Mouse (Mus musculus) NIH3T3 (cell line): ENCODE data around the gene Frrs1l.

ENCODE experiments used
- DNase-seq: peaks from one replicate; pipeline ENCODE4 v3.0.0-alpha.2; 2012; ENCODE audit warnings: low read depth

Gene Frrs1l

DNA sequence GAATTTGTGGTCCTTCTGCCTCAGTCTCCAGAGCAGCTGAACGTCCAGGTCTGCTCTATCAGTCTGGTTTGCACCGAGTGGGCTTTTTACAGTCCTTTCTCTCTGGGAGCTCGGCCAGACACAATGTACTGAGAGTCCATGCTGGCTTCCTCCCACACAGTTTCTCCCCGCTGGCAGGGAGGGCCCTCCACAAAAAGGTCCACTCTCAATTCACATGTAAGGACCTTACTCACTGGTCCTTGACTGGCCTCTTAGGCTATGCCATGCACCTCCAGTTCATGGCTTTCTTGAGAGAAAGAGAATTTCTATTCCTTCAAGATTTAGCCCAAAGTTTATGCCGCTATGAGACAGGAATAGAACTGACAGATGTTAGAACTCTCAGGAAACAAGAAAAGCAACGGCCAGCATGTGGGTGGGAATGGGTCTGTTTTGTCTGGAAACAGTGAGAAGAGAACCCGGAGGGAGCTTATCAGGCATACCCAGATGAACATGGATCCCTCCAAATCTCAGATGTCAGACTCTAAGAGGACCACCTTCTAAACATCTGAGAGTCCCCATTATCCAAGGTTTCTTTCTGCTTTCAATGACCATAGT, 24.5 kb downstream of the Frrs1l start:
- DNase-seq, result no peak

DNA sequence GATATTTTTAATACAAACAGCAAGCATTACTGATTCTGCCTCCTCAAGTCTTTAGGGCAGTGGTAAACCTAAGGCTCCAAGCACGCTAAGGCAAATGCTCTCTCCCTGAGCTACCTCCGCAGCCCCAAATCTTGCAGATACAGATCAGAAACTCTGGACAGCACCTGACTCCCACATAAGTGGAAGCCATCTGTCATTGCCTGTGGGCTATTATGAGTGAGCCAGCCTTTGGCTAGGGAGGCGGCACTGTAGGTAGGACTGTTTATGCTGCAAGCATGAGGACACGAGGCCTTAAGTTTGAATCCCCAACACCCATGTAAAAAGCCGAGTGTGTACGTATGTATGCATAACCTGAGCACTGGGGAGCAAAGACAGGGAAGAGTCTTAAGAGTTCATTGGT, 26.5 kb downstream of the Frrs1l start:
- DNase-seq, result no peak

DNA sequence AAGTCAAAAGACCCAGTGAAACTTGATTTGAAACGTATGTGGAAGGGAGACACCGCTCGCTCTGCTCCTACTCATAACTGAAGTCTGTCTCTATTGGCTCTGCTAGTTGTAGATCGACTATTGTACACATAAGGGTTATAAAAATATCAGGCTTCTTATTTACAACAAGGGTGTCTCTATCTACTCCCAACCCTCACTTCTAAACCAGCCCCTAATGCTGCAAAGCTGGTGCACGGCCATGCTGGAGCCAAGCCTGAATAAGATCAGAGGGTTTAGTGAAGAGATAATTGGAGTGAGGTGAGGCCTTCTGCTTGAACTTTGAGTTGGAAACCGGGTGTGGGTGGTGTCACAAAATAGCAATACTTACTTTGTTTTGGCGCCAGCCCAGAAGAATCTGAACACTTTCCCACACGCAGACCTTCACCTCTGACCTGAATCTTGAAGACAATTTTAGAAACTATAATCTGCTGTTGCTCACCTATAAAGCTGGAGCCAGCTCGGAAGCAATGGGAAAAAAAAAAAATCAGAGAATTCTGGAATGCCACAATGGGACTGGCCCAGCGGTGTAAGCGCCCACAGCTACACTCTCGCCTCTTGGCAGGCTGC, 28.8 kb downstream of the Frrs1l start:
- DNase-seq, result no peak

DNA sequence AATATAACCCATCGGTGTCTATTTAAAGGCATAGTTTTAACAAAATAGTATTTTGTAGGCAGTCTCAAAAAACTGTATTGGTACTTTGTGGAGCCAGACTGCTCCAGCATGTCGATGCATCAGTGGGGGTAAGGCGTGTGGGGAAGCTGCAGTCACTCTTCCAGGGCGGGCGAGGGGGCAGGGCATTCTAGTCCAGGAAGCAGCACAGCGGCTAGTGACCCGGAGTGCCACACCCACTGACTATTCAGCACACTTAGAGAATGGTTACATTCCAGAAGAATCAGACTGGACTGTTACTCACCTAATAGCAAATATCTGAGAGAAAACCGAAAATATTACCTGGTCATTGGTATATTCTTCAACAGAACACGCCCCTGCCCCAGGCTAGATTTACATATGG, 32.7 kb downstream of the Frrs1l start:
- DNase-seq, result no peak

DNA sequence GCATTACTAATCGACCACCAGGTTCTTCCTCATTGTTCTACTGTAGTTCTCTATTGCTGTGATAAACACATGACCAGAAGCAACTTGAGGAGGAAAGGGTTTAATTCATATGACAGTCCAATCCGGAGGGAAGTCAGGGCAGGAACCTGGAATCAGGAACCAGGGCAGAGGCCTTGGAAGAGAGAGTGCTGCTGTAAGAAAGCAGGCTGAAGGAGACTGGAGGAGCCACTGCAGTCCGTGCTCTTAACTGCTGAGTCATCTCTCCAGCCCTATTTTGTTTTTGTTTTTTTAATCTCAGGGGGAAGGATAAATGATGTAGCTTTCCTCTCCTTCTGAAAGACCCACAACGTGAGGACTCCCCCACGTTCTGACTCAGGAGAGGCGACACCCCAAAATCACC, 37.0 kb downstream of the Frrs1l start:
- DNase-seq, result no peak

DNA sequence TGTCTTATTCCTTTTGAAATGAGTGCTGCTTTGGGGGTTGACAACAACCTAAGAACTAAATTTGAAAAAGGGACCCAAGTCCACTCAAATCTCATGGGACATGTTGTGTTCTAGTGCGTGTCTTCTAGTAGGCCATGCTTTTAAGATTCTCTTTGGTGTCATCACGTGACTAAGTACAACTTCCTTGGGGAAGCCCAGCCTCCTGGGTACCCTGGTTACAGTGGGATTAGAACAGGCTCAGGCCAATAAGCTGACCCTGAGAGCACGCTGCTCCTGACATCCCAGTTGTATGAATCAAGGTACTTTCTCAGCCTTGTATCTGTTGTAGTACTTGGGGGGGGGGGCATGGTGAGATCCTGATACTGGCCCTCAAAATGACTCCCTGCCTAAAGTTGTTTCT, 38.5 kb downstream of the Frrs1l start:
- no peak for DNase-seq

DNA sequence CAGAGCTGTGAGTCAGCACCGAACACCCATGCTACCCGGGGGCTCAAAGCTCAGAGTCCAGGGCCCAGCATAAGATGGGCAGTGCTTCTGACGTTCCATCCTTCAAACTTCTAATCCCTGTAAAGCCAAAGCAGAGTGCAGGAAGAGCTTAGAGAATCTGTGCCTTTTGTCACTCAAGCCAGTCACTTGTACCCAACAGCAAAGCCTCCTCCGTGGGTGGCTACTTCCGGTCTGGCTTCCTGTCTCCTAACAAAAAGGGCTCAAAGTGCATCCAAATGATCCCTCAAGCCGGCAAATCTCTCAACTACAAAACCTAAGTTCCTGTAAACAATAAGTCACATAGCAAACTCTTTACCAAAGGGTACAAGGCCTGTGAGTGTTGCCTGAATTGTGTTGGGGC, 40.7 kb downstream of the Frrs1l start:
- DNase-seq, result no peak

DNA sequence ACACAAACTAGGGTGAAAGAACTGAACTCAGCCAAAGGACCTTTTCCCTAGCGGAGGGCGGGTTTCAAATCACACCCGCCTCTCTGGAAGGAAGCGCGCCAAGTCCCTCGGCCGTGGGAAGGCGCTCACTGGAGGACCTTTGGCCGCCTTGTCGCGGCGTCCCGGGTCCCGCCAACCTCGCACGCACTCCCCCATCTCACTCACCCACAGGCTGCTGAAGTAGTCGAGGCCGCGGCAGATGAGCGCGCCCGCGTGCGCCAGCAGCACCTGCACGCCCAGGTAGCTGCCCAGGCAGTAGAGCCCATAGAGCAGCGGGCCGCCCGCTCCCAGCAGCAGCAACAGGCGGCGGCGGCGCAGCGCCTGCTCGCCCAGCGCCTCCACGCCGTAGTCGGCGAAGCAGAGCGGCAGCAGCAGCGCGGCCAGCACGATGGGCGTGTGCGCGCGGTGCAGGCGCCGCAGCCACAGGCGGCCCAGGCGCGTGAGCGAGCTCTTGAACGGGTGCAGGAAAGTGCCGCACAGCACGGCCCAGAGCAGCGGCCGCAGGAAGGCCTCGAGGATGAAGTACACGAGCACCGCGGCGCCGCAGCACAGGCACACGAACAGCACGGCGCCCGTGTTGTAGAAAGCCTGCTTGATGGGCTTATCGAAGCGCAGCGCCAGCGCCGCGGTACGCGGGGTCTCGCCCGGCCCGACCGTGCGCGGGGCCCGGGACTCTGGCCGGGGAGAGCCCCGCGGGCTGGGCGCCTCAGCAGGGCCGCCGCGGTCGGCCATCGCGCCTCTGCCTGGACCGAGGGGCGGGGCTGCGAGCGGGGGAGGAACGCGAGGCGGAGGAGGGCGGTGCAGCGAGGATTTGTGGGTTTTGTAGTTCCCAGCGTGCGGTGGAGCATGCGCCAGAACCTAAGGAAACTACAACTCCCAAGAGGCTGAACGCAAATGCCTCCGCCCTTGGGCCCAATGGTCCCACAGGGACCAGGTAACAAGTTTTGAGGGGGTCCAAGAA, 43.2 kb downstream of the Frrs1l start, which contains the start of gene Tmem245:
Tmem245 (minus strand) TSS at position 797 of the 1,000 bp plus-strand sequence.
- peak; percentile 98 for DNase-seq

DNA sequence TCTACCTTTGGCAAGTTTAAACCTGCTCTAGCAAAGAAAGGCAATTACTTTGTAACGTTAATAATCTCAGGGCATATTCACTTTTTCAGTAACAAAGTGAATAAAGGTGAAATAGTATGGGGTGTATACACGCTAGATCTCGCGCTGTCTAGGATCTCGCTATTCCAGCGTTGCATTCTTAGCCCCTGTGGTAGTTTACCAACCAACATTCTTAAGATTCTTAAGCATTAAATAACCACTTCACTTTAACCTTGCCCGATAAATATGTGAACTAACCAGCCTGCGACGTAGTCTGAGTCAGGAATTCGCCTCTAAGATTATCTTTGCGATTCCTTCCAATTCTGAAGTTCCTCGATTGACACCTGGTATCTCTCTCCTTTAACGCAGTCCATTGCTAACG, 44.0 kb downstream of the Frrs1l start:
- DNase-seq, result peak; percentile 67

DNA sequence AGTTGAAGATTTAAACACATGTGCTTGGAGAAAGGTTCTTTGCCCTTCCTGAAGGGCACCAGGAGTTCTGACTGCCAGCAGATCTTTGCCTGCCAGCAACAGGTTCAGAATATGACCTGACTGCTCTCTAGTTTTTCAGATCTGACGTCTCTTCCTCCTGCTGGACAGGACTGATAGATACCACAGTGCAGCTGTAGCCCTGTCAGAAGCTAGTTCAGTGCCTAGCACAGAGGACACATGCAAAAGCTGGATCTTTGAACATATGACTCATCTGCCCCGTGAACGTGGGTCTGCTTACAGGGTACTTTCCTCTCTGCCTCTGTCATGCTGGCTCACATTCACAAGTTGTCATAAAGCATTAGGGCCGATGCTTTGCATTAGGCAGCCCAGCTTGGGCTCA, 45.9 kb downstream of the Frrs1l start:
- DNase-seq, result peak; percentile 83

DNA sequence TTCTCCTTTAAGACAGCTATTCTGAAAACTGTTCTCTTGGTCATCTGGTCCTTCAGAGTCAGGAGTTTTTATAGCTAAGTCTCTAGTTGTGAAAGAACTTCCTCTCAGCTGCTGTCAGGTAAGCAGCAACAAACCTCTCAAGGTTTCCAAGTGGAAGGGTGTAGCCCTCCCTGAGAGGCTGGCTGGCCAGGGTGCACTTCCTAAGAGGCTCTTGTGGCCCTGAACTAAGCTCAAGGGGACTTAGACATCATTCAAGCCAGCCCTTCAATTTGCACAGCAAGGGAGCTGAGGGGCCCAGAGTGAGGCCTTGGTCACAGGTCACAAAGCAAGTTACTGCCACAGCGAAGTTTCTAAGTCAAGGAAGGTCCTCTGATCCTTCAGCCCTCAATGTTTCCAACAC, 46.9 kb downstream of the Frrs1l start:
- no peak for DNase-seq

DNA sequence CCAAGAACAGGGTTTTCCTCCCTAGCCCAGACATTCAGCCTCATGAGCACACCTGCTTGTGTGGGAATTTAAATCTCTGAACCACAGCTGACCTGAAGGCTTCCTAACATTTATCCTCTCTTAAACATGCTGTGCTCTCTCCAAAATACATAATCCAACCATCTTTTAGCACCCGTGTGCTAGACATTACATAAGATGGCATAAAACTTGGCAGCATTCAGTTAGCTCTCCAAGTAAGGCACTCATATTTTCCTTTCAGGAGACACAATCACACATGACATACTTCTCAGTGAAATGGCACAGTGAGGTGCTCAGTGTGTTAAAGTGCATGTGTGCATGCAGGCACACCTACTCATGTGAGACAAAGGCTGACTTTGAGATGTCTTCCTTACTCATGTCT, 47.6 kb downstream of the Frrs1l start:
- DNase-seq, result no peak

DNA sequence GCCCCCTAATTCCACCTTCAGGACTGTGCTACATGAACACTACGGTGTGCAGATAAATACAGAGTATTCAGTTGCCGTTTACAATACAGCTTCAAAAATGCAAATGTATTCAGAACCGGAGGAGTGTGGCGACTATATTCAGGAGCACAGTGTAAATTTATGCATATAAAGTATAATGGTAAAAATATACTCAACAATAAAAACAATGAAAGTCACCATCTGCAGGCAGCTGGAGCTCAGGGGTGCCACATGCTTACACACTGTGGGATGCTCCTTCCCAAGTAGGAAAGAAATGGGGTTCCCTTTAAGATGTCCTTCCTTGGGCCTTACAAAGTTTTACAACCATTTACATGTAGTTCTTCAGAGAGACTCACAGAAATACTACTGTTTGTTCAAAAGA, 48.7 kb downstream of the Frrs1l start:
- no peak for DNase-seq

DNA sequence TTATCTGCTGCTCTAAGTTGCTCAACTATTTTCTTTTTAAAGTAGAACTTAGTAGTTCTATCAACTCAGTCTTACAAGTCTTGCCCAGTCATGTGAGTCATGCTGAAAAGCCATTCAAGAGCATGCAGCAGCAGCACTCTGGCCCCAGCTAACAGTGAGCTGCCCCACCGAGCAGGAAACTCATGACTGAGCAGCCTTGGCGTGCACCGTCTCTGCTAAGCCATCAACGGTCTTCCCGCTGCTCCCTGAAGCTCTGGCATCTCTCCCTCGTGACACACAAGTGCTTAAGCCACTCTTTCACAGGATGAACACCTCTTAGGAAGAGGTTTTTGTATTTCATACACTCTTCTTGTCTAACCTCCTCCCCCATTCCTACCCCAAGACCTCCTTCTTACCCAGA, 53.1 kb downstream of the Frrs1l start:
- peak; percentile 85 for DNase-seq

DNA sequence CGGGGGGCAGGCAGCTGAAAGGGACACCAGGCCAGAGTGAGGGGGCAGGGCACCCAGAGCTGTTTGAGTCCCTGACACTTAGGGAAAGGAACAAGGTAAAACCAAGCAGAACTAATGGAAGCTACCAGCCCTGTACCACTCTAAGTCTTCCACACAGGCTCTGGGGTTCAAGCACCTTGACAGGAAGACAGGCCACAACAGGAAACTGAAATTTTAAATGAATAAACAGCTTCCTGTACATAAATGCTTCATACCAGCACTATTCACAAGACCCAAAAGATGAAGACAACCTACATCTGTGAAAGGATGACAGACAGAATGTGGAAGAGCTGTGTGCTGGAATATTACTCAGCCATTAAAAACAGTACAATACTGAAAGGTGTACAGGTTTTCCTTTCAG, 54.9 kb downstream of the Frrs1l start:
- DNase-seq, result no peak

DNA sequence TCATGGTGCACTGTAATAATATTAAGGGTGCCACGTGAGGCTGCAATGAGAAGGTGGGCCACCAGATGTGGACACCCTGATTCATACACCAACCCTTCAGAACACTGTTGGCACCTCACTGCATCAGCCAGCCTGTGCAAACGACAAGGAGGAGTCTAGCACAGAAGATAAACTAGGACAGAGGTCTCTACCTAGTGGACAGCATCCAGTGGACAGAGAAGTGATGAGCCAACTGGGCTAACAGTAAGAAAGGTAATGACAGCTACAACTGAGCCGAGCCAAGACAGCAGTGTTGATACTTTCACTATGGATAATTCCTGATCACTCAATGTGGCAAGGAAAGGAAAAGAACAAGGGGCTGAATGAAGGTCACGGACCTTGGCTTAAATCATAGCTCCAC, 57.0 kb downstream of the Frrs1l start:
- DNase-seq, result no peak

DNA sequence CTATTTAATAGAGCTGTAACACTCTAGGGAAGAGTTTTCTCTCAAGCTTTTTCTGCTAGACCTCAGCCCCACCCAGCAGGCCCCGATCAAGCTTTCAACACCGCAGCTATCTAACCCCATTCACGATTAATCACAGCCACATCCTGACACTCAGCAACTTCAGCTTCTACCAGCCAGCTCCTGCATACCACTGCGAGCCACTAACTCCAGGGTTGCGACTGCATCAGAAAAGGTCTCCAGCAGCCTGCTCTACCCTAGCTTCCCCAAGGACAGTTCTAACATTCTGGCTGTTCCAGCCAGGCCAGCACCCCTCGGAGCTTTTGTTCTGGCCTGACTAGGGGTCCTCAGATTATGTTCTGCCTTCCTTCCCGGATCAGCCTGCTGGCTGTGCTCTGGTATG, 58.1 kb downstream of the Frrs1l start:
- DNase-seq, result no peak

DNA sequence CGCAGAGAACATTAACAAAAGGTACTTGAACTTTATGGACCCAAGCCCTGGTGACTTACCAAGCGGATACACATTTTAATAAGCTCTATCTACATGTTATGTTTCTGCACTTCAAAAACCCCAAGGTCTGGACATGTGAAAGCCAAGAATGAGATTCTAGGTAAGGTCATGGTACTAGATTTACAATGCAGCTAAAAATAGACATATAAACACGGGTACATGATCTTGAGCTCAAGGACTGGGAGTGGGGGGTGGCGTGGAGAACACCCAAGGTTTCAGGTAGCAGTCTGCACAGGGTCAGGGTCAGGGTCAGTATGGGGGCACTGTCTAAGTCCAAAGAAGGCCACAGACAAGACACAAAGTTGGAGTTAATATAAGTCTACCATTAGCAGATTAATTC, 59.9 kb downstream of the Frrs1l start:
- DNase-seq, result no peak

DNA sequence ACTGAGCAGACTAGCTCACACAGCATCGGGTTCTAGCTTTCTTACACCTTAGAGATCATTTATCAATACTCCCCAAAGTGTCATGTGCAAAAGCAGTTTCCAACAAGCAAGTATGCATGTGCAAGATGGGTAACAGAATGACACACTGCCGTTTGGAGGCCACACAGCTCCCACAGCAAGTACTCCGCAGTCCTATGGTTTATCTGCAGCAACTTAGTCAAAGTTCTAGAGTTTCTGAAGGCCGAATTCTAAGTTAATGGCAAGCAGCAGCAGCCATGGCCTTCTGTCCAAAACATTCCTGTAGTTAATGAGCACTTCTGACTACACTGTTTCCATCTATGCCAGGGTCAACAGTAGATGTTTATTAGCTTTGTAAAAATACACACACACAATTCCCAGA, 63.2 kb downstream of the Frrs1l start:
- DNase-seq, result no peak

DNA sequence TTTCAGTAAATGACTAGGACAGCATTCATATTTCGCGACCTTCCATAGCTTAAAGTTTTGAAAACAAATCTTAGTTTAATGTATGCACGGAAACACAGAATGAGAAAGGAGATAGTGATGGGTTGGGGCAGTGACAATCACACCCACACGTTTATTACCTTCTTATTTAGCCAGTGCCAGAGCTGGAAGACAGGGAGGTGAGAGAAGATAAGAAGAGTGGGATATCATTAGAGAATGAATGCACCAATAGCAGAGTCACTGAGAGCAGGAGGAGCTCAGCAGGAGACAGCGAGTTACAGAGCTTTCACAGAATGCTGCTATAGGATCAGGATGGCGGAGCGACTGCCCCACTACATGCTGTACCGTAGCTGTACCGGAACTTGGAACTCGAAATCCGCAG, 68.0 kb downstream of the Frrs1l start:
- DNase-seq, result no peak

DNA sequence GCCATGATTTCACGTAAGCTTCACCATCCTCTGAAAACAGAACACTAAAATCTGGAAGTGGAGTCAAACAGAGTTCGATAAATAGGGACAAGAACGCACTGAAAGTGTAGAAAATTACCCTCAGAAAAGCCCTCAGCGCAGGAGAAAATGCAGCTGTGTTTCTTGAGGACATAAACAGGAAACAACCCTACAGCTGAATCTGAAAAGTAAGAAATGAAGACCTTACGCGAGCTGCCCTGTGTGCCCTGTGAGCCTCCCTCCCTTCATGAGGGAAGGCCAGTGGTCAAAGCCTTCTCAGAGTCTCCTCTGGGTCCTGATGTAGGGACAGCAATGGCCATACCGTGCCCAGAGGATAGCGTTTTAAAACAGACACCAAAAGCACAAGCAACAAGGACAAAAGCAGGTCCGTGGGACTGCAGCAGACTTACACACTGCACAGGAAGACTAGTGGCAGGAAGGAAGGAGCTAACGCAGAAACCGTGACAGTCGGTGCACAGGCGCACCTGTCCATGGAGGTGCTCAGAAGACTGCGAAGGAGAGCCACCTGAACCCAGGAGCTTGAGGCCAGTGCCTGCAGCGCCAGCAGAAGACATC, 74.4 kb downstream of the Frrs1l start:
- DNase-seq, result no peak

DNA sequence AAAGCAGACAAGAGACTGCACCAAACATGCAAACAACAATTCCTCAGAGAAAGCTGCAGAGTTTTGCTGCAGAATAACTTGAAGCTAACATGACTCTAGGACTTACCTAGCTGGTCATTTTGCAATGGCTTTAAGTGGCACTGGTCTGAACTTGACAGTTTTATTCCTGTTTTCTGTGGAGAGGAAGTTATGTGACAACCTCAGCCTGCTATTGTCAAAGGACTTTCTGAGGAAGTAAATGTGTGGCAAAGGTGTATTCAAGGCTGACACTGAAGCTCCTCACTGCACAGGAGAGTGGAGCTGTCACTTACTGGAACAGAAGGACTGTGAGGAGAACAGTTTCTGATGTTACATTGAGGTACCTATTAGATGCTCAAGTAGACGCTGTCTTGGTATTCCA, 75.4 kb downstream of the Frrs1l start:
- DNase-seq, result no peak

DNA sequence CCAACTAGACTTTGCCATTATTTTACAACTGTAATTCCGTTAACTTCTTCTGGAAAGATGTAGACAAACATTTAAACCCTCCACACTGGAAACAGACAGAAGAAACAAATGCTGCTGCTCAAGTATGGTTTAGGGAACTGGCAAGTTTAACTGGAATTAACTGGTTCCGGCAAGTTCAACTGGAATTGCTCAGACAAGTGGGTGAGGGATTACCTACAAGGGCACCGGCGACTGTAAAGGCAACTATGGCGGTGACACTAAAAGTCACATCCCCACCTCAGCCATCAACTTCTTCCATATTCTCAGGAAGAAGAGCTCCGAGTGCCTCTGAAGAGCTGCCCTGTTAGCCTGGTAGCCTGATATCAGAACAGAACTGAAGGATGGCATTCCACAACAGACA, 75.9 kb downstream of the Frrs1l start:
- no peak for DNase-seq
